Mouse (Mus musculus): ENCODE measurements at regions not wholly inside any gene's neighbourhood (a gene's known extent, or its start where the extent isn't known, plus 50 kb on each side); places are given as distances from the start of the nearest gene placed in this dataset.

DNA sequence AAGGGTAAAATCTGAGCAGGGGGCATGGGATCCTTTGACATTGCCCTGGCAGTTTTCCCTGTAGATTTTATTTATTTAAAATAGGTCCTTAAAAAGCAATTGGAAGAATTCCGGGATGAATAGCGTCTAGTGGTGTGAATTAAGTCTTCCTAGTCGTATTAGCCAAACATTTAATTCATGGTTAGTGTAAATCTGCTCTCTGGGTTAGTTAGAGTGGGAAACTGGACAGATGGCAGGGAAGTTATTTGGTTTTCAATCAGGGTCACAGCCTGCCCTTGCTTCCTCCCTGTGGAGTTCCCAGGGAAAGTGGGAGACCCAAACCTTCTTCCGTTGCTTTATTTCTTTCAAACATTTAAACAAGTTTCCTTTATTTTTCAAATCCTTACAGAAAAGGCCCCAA is 103.8 kb upstream of the S1pr3 start:
- TF ChIP-seq CTCF (IDR thresholded peaks at IDR 0.05; ENCODE audit: low read depth) (no peak), EP300 (optimal IDR thresholded peaks at IDR 0.05) (no peak)
